Mouse (Mus musculus) left cerebral cortex, adult 9 months (tissue): ENCODE measurements at regions not wholly inside any gene's neighbourhood (a gene's known extent, or its start where the extent isn't known, plus 50 kb on each side); places are given as distances from the start of the nearest gene placed in this dataset.
"Not testable (repeated sequence)": the region's sequence is repeated elsewhere in the genome, so short reads cannot be mapped to it uniquely, and the experiment has no call there.

Experiments used
- DNase-seq, 2 experiments: peaks; one replicate each; pipeline ENCODE4 v3.0.0; 2022; ENCODE audit warnings: low spot score in 2 of 2

DNA sequence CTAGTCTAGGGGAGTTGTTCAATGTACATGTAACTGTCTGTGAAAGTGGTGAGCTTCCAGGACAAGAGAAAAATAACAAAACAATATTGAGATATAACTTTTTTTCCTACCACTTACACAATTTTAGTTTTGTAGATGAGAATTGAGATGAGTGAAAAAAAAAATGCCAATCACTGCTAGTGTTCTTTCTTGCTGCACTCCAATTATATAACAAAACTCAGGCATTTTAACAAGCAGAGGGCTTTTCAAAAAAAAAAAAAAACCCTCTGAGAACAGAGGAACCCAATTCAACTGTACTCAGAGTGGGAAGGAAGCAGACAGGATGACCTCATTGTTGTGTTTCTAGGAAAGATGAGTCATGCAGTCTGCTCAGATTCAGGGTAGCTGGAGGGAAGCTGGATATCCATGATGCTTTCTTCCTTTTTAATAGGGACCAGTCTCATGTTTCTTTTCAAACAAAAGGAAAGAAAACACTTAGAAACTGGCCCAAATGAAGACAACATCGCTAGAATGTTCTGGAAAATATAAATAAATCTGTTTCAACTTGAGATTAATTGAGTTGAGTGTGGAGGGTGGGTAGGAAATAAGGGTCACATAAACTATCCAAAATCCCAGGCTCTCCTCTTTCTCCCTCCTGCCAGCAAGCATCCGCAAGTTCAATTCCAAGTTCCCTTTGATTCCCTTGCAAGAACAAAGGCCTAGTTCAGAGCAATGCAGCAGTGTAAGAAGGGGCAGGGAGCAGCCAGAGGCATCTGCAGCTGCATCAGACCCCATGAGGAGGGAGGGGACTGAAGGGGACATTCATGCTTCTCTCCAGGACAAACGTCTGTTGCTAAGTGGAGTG, 250.6 kb downstream of the Trib2 start:
- peak; percentile 35 to 47 for DNase-seq

DNA sequence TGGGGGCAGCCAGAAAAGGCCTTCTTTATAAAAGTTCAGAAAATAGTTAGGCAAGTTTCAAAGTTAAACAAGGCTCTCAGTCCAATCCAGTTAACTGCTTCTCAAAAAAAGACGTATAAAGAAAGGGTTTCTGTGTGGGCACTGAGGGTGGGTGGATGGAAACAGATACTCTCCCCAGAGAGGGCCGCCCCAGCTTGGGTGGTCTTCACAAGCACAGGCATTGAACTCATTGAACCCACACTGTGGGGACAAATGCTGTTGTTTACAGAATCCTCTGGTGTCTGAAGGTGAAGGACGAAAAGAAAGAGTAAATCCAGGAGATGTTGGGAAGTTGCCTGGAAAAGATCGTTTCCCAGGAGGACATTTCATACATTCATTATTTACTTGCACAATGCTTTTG, 253.9 kb downstream of the Trib2 start:
- no peak for DNase-seq

- peak in 1 of 2 experiments; percentile 33 for DNase-seq
These were observed 261.3 kb downstream of the Trib2 start for GRCm38 (mm10) chr12:15555471-15555870.

- no peak for DNase-seq
These were observed 263.1 kb downstream of the Trib2 start for GRCm38 (mm10) chr12:15553681-15554007.

- no peak for DNase-seq
These were observed 263.6 kb downstream of the Trib2 start for GRCm38 (mm10) chr12:15552979-15553680.

DNA sequence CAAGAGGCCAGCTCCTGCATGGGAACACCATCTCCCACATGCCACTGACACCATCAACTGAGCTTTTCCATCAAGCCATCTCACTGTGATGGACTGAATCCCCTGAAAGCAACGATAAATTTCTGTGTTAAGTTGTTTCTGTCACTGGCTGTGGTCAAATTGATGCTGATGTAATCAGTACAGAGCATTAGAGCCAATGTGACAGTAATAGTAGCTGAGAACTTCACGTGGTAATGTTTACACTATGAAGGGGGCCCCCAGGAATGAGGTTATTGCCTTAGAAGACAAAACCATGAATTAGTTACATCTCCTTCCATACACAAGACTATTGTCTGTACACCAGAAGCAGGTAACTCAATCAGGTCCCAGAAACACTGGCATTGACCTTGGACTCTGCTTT, 264.5 kb downstream of the Trib2 start:
- DNase-seq = no peak

DNA sequence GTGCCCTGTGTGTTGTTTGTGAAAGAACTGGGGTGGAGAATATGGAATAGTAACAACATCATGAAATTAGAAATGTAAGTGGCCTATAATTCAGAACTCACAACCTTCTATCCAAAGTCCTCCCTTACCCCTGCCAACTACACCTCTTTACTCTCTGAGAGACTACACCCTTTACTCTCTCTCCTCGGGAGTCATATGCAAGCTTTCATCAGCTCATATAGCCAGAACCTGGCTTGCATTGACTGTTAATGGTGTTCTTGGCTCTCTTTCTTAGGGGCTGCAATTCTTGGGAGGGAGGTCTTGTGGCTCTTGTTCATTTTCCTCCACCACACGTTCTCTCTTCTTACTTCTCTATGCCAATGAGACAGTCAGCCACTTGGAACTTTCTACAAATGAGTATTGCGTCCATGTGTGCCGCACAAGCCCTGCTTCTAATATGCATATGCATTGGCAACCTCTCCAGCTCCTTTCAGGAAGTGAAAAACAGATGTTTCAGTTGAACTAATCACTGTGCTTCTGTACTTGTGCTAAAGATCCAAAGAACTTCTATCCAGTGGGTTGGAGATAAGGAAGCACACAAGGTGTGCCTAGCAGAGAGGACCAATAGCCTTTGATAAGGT, 265.3 kb downstream of the Trib2 start:
- no peak for DNase-seq

- no peak for DNase-seq
These were observed 272.4 kb downstream of the Trib2 start for GRCm38 (mm10) chr12:15544351-15544750.

- no peak for DNase-seq
These were observed 274.2 kb downstream of the Trib2 start for GRCm38 (mm10) chr12:15542486-15542885.

GRCm38 (mm10) chr12:15536852-15537368, 279.8 kb downstream of the Trib2 start:
- DNase-seq = no peak

- DNase-seq = no peak
These were observed 280.5 kb downstream of the Trib2 start for GRCm38 (mm10) chr12:15536247-15536646.

DNA sequence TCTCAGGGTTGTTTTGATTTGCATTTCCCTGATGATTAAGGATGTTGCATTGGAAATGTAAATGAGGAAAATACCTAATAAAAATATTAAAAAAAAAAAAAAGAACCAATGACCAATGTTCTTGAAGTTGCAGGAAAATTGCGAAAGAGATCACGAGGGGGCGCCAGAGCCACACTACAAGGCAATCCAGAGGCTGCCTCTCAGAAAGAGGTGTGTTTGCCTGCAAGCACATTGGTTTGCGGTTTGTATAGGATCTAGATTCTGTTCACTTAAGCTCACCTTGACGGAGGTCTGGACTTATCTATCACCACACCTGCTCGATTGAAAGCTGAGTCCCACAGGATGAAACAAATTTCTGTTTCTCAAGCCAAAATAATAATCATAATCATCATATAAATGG, 280.9 kb downstream of the Trib2 start:
- peak; percentile 20 to 90 for DNase-seq

DNA sequence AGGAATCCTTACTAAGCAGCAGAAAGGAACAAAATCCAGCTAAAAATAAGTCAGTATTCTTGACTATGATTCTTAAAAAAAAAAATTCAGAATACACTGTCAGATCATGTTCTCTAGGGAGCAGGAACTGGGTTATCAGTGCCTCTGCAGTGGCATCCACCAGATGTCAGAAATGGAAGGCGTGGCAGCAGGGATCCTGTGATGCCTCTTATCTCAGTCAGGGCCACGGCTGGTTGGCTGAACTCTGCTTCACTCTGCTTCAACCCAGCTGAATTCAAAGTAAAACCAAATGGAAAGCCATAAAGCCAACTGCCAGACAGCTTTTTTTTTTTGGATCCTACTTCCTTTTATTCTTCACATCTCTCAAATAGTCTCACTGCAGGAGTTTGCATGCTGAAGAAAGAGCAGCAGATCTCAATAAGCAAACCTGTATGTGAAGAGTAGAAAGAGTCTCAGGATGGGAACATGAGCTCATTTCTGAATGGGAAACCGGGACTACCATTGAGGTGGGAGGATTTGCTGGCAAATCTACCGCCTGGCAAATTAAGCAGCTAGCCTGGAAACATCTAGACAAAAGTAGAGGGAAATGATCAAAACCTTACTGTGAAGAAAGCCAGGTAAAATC, 295.8 kb downstream of the Trib2 start:
- DNase-seq = no peak

GRCm38 (mm10) chr12:15511994-15512393, 304.7 kb downstream of the Trib2 start:
- DNase-seq = no peak

DNA sequence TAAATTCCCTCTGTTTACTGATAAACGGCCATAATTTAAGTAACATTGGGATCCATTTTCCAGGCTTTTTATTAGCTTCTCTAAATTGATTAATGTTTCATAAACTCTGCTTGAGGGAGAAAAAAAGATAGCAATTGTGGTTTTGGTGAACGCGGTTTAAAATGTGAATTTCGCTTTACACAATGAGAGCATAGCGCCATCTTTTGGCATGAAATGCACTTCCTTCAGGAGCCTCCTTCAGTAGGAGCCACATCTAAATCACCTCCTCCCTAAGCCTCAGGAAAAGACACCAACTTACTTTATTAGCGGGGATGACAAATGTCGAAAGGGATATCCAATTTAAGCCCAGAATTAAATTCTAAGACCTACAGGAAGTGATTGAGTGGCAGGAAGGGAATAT, 309.1 kb downstream of the Trib2 start:
- DNase-seq = peak in 1 of 2 experiments; percentile 56

DNA sequence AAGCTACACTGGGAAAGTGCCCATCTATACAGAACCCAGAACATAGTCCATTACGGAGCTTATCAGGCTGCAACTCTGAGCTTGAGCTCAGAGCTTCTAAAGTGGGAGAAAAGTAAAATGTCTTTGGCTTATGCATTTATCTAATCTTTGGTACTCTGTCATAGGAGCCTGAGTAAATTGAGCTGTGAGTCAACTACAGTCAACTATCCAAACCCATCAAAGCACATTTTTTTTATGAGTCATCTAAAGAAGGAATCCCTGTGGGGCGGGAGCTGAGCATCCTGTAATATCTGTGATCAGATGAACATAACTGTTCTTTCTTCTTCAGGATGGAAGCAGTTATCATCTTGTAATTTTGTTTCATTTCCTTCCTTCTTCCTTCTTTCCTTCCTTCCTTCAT, 323.1 kb downstream of the Trib2 start:
- DNase-seq = peak in 1 of 2 experiments; percentile 3

- no peak for DNase-seq
These were observed 344.0 kb downstream of the Trib2 start for GRCm38 (mm10) chr12:15472741-15473140.

DNA sequence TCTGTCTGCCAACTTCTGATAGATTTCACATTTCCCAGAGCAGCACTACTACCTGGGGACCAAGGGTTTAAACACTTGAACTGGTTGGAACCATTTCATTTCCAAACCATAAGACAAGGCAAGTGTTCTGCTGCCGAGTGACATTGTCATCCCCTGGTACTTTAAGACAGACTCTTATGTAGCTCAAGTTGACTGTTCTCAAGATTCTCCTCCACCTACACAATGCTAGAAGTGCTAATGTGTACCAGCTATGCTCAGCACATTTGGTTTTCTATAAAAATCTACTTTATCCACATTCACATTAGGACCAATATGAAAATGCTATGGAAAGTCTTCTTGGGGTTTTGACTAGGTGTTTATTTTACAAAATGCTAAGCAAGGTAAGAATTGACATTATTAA, 357.3 kb downstream of the Trib2 start:
- DNase-seq = peak; percentile 13 to 32

DNA sequence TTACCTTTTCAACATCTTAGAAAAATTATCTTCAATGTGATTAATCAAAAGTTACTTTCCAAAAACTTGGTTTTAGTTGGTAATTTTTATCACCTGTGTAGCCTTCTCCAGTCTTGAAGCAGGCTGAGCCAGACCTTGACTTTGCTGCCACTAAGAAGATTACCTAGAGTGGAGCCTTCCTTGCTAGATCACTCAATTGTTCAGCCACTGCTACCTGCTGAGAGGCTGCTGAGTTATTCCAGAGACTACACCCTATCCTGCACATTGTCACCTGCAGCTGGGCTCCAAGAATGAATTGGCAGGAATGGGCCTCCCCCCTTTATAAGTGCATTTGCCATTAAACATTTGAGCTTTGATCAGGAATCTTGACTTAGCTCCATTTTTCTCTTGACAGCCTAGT, 360.4 kb downstream of the Trib2 start:
- not testable (repeated sequence) for DNase-seq

- DNase-seq = no peak
These were observed 361.0 kb downstream of the Trib2 start for GRCm38 (mm10) chr12:15455744-15456143.

DNA sequence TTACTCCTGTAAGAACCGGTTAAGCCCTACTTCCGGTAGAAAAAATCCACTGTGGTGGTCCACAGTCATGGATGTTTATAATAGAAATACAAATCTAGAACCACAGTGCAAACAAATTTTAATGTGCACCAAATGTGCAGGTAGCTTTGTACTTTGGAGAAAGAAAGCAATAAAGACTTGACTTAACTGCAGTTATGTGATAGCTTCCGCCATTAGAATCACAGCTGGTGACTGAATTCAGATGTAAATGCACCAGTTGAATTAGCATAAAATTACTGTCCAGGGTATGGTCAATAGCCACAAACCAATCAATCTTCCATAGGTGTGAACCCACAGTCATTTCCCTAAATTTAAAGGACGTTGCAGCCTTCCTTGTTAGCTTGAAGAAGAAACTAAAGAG, 367.2 kb downstream of the Trib2 start:
- DNase-seq = no peak

DNA sequence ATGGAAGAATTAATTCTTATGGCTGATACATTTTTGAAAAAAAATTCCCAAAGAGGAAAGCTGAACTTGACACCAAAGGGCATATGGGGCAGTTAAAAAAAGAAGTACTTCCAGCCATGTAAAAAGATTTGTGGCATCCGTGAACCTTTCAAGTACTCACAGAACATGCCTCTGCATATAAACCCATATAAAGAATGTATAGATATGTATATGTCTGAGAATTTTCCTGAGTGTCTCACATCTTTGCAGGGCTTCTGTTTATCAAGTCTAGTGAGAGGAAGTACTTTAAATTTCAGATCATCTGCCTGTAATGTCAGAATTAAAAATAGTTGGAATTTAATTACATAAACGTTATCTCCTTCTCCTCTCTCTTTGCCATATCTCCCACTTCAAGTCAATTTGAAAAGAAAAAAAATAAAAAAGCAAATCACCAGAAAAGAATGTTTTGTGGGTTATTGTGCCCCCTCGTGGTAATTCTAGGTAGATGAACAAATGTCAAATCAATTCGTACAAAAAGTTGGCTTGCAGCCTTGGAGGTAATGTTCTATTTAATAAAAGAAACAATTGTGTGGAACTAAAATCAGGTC, 400.4 kb downstream of the Trib2 start:
- DNase-seq = peak; percentile 9 to 34
